Mouse (Mus musculus) forebrain, postnatal 0 days (tissue): ENCODE results near the gene Kctd6. TPM values are rescaled to one million over a fixed set of nuclear protein-coding genes. Genes with fewer than 3 reads are reported as not detected.
"Not testable (repeated sequence)": the region's sequence is repeated elsewhere in the genome, so short reads cannot be mapped to it uniquely, and the experiment has no call there.

Experiments
- ATAC-seq: fragments of 200-750 bp; cut with Nextera tagmentation; 2 replicates; pipeline ENCODE4 v1.8.0; 2017; ENCODE audit warnings: mild to moderate bottlenecking, moderate library complexity
- DNase-seq: peaks from one replicate; pipeline ENCODE4 v3.0.0-alpha.2; 2015
- H3K27ac ChIP-seq: fragments of 300-500 bp; sonication (generic); 2 replicates; pipeline ENCODE4 v1.5.1; 2014; ENCODE audit warnings: low read depth, mild to moderate bottlenecking, antibody characterized with exemption, low read length, moderate library complexity, mixed read lengths
- H3K27me3 ChIP-seq: fragments of 300-500 bp; sonication (generic); 2 replicates; pipeline ENCODE4 v1.6.1; 2014; ENCODE audit warnings: mild to moderate bottlenecking, low read length, mixed read lengths; ENCODE audit not compliant: insufficient read depth
- H3K36me3 ChIP-seq: fragments of 300-500 bp; sonication (generic); 2 replicates; pipeline ENCODE4 v1.6.1; 2014; ENCODE audit warnings: mild to moderate bottlenecking, moderate library complexity; ENCODE audit not compliant: insufficient read depth
- H3K4me1 ChIP-seq: fragments of 300-500 bp; sonication (generic); 2 replicates; pipeline ENCODE4 v1.6.1; 2014; ENCODE audit warnings: antibody characterized with exemption; ENCODE audit not compliant: insufficient read depth
- H3K4me2 ChIP-seq: fragments of 300-500 bp; sonication (generic); 2 replicates; pipeline ENCODE4 v1.6.1; 2014; ENCODE audit warnings: low read depth, mild to moderate bottlenecking, moderate library complexity
- H3K4me3 ChIP-seq: fragments of 300-500 bp; sonication (generic); 2 replicates; pipeline ENCODE4 v1.5.1; 2014; ENCODE audit warnings: low read depth, low read length, mixed read lengths
- H3K9ac ChIP-seq: fragments of 300-500 bp; sonication (generic); 2 replicates; pipeline ENCODE4 v1.6.1; 2014; ENCODE audit warnings: mild to moderate bottlenecking
- H3K9me3 ChIP-seq: fragments of 300-500 bp; sonication (generic); 2 replicates; pipeline ENCODE4 v1.6.1; 2016; ENCODE audit warnings: low read length
- CTCF ChIP-seq: sonication (generic); IDR thresholded peaks from 2 replicates; pipeline ENCODE4 v1.5.1; 2016; ENCODE audit warnings: antibody characterized with exemption, control low read depth, low read depth
- WGBS: fragments of 180-500 bp; shearing (Covaris S2); extraction: QIAGEN DNeasy Blood & Tissue Kit; methylation state at CpG from one replicate; pipeline ENCODE4 v1.1.7; 2014; 5-methylcytosine and 5-hydroxymethylcytosine counted together
- polyA plus RNA-seq: library from polyadenylated mRNA; unstranded; fragments of >200 nt; fragmentation: Nextera tagmentation; extraction: Ambion mirVana; gene quantifications from 2 replicates; pipeline ENCODE4 v1.2.1, GENCODE M21; 2015
- total RNA-seq: library from RNA; depleted of rRNA; stranded (reverse); fragments of >200 nt; gene quantifications from 2 replicates; pipeline ENCODE4 v1.2.3, GENCODE M21; 2014; rRNA removed

Kctd6 gene
- total RNA-seq (19.3 and 27.0 TPM in 2 replicates), polyA plus RNA-seq (37.0 and 42.0 TPM in 2 replicates)

DNA sequence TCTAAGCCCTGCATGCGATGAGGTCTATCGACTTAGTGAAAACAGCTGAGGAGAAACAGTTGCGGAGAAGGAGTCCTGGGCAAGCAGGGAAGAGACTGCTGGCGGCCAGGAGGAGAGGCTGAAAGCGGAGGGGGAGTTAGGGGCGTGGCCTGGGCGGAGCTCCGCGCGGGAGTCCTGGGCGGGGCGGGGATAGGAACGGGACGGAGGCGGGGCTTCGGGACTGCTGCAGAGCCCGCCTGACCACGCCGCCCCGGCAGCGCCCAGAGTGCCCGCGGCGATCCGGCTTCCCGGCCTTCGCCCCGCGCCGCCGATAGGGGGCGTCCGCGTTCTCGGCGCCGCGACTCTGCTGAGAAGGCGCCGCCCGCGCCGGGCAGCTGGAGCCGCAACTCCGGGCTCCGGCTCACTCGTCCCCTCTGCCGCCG lies at the start of gene Kctd6:
Gene Kctd6 (plus strand): TSS at position 338 of the 422 bp plus-strand sequence.
- Histone ChIP-seq H3K4me1 (peaks cover 9% of the 10 kb centered on the region), H3K36me3 (no peaks in the 10 kb centered on the region), H3K27me3 (no peaks in the 10 kb centered on the region), H3K27ac (peak within 1 kb of the TSS; percentile 92), H3K9ac (peak within 1 kb of the TSS; percentile 81), H3K4me2 (peak within 1 kb of the TSS; percentile 79), H3K4me3 (peak within 1 kb of the TSS; percentile 82), H3K9me3 (no peaks in the 10 kb centered on the region)
- ATAC-seq, result peak; percentile 95
- 3% methylated on average over 24 of the region's 49 CpGs for WGBS
- DNase-seq, result peak; percentile 96
- TF ChIP-seq CTCF, result peak; percentile 70

DNA sequence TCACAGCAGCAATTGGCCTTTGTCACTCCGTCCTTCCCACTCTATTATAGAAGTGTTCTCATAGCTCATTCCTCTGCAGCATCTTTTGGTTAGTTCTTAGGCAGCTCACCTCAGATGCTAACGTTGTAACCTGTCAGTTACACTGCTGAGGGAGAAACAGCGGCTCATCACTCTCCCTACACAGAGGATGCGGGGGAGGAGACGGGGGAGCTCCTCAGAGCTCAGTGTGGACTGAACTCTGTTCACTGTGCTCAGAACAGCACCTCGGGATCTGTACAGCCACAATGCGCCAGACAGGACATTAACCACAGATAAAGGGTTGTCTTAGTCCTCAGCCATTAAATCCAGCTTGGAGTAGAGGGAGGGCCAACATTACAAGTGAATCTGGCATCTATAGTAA lies 49.5 kb upstream of the Kctd6 start:
- H3K36me3 ChIP-seq, result peaks cover 84% of the 10 kb centered on the region
- ATAC-seq (no peak), DNase-seq (no peak)
- H3K4me3 ChIP-seq, result no peak overlapping the region
- no peak overlapping the region for H3K9ac ChIP-seq
- no peak overlapping the region for H3K27ac ChIP-seq
- 86% methylated on average over 7 of the region's 7 CpGs for WGBS
- no peak for TF ChIP-seq CTCF
- H3K4me1 ChIP-seq, result no peaks in the 10 kb centered on the region
- H3K4me2 ChIP-seq, result no peak overlapping the region
- no peaks in the 10 kb centered on the region for H3K9me3 ChIP-seq
- no peaks in the 10 kb centered on the region for H3K27me3 ChIP-seq

DNA sequence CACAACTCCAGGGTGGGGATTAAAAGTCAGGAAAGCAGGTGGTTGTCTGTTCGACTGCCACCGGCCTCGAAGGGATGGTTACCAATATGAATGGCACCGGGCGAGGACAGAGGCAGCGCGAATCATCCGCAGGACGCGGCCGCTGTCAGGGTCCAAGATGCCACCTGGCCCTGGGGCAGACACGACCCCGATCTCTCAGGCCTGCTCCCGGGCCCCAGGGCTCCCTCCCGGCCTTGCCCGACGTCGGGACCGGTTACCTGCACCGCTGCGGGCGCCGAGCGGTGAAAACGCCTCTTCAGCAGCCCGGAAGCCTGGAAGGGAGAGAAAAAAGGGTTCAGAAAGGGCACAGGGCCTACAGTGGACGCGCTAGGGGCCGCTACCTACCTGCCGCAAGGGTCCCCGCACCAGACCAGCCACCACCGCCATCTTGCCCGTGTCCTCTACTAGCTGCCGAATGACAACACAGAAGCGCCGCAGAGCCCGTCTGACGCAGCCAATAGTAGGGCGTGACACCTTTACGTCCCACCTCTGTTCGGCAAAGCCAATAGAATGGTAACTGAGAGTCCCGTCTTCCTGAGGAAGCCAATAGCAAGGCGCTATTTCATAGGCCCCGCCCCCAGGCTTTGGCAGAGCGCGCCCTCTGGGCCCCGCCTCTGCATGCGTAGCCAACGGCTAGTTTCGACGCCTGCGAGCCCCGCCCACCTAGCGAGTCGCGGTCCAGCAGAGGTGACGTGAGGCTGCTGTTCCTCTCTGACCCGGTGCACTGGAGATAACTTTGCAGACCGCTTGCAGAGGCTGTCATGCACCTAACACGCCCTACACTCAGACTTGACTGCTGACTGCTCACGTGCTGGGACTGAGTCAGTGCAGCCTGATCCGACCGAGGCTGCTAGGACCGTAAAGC lies 41.2 kb upstream of the Kctd6 start, which contains the start of gene Pdhb:
Gene Pdhb (minus strand): TSS at position 519 of the 904 bp plus-strand sequence.
- Histone ChIP-seq H3K9me3 (no peaks in the 10 kb centered on the region), H3K9ac (peak within 1 kb of the TSS; percentile 91), H3K36me3 (peaks cover 30% of the 10 kb centered on the region), H3K4me2 (peak within 1 kb of the TSS; percentile 86), H3K4me3 (peak within 1 kb of the TSS; percentile 93), H3K27ac (peak within 1 kb of the TSS; percentile 80), H3K27me3 (no peaks in the 10 kb centered on the region), H3K4me1 (peaks cover 7% of the 10 kb centered on the region)
- WGBS, result 2% methylated on average over 64 of the region's 64 CpGs
- DNase-seq, result peak; percentile 98
- peak; percentile 99 for ATAC-seq
- peak; percentile 7; the same call in 1 of the 2 replicates for TF ChIP-seq CTCF

DNA sequence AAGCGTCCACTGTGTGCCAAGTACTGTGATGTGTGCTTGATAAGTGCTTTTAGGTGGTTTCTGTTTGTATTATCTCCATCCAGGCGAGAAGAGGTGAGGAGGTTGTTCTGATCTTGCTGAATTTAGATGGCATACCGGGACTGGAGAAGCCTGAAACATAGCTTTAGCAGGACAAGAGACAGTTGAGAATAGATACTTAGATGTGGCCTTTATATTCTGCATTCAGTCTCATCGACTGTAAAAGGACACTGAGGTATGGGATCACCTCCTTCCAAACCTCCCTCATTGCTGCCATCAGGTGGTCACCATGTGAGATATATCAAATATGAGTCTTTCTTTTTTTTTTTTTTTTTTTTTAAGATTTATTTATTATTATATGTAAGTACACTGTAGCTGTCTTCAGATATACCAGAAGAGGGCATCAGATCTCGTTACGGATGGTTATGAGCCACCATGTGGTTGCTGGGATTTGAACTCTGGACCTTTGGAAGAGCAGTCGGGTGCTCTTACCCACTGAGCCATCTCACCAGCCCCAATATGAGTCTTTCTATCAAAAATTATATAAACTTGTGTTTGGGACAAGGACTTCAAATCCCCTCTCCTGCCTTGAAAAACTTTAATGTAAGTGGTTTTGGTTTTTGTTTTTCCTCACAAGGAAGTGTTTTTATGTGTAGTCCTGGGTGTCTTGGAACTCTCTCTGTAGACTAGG lies 40.2 kb upstream of the Kctd6 start:
- Histone ChIP-seq H3K36me3 (peaks cover 21% of the 10 kb centered on the region), H3K27ac (peak overlapping the region; percentile 80), H3K4me3 (peak overlapping the region; percentile 93), H3K9ac (peak overlapping the region; percentile 58), H3K4me2 (peak overlapping the region; percentile 86)
- WGBS, result 21% methylated on average over 5 of the region's 7 CpGs
- DNase-seq, ATAC-seq, H3K27me3 ChIP-seq, H3K4me1 ChIP-seq, H3K9me3 ChIP-seq: not testable (repeated sequence)
- TF ChIP-seq CTCF, result peak; percentile 44

DNA sequence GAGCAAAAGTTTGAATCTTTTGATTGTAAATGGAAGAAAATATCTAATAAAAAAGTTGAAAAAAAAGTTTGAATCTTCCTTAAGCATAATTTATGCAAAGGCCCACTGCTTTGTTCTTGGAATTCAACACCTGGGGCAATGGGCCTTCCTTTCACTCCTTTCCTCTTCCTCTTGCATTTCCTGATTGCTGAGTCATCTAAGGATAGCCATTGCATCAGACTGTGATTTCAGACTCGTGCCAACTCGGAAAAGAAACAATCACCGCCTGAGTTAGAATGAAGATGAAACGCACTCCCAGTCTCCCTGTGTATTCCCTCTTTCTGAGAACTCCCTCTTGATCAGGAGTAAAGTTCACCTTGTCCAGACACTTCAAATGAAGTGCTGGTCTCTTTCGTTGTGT lies 39.3 kb upstream of the Kctd6 start:
- Histone ChIP-seq H3K4me3 (no peak overlapping the region), H3K27me3 (no peaks in the 10 kb centered on the region), H3K27ac (no peak overlapping the region), H3K9ac (no peak overlapping the region), H3K36me3 (peaks cover 12% of the 10 kb centered on the region; the same call in 1 of the 2 replicates), H3K4me2 (no peak overlapping the region), H3K9me3 (no peaks in the 10 kb centered on the region), H3K4me1 (peaks cover 7% of the 10 kb centered on the region)
- DNase-seq (no peak), ATAC-seq (no peak)
- TF ChIP-seq CTCF, result no peak
- WGBS, result 86% methylated on average over 5 of the region's 5 CpGs

DNA sequence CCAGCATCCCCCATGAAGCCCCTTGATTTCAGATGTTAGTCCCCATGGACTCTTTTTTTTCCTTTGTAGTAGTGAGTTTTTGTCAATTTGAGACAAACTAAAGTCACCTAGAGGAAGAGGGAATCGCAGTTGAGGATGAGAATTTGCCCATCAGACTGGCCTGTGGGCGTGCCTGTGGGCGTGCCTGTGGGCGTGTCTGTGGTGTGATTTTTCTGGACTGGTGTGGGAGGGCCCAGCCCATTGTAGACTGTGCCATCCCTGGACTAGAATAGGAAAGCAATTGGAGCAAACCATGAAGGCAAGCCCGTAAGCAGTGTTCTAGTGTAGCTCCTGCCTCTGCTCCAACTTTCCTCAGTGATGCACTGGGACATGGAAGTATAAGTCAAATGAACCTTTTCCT lies 37.7 kb upstream of the Kctd6 start:
- Histone ChIP-seq H3K27ac (no peak overlapping the region), H3K4me1 (peaks cover 7% of the 10 kb centered on the region), H3K9me3 (no peaks in the 10 kb centered on the region), H3K4me3 (no peak overlapping the region), H3K9ac (no peak overlapping the region), H3K27me3 (no peaks in the 10 kb centered on the region), H3K36me3 (no peaks in the 10 kb centered on the region), H3K4me2 (no peak overlapping the region)
- no peak for ATAC-seq
- no peak for DNase-seq
- WGBS, result 41% methylated on average over 5 of the region's 5 CpGs
- TF ChIP-seq CTCF, result no peak
